Comparison of ENCODE assay signal across 19 mouse cellular contexts in genomic region chr5:29171165-29171564, GRCm38 (mm10).
"Had no signal": no experiment of that assay in that cellular context is flagged by ENCODE, and none has a peak within 500 bp of the region (broad histone marks: within the 10 kb centered on the region; RNA-seq: fewer than 3 reads in every experiment).

No protein-coding gene starts in this region.

- H3K4me2 ChIP-seq: liver, embryonic 13.5 days; lung, embryonic 14.5 days; midbrain, embryonic 11.5 days; neural tube, embryonic 12.5 days; neural tube, embryonic 15.5 days; stomach, embryonic 15.5 days had no signal

- H3K27me3 ChIP-seq: liver, embryonic 13.5 days; megakaryocyte, embryonic 14.5 days; neural tube, embryonic 12.5 days; neural tube, embryonic 15.5 days; stomach, embryonic 15.5 days had no signal

- DNase-seq: kidney, adult 18-20 months; kidney, adult 9 months; kidney, postnatal 36 days; layer of hippocampus, postnatal 36 days; liver, embryonic 13.5 days; lung, embryonic 14.5 days; lung, postnatal 10 days; lung, postnatal 36 days; midbrain, embryonic 14.5 days; right cerebral cortex, adult 18-20 months; right cerebral cortex, postnatal 14 days; spleen, adult 18-20 months; thymus, postnatal 25 days had no signal

- H3K4me1 ChIP-seq: liver, embryonic 13.5 days; megakaryocyte, embryonic 14.5 days; neural tube, embryonic 12.5 days; neural tube, embryonic 15.5 days; stomach, embryonic 15.5 days had no signal

- H3K27ac ChIP-seq: left cerebral cortex, adult 2 months; liver, embryonic 13.5 days; neural tube, embryonic 12.5 days; neural tube, embryonic 15.5 days; stomach, embryonic 15.5 days had no signal

- H3K36me3 ChIP-seq: liver, embryonic 13.5 days; neural tube, embryonic 12.5 days; neural tube, embryonic 15.5 days; stomach, embryonic 15.5 days had no signal

- H3K4me3 ChIP-seq: left cerebral cortex, adult 2 months; liver, embryonic 13.5 days; megakaryocyte, embryonic 14.5 days; neural tube, embryonic 12.5 days; neural tube, embryonic 15.5 days; stomach, embryonic 15.5 days had no signal

- H3K9ac ChIP-seq: liver, embryonic 13.5 days; lung, embryonic 14.5 days; neural tube, embryonic 12.5 days; neural tube, embryonic 15.5 days; stomach, embryonic 15.5 days had no signal

- H3K9me3 ChIP-seq: liver, embryonic 13.5 days; neural tube, embryonic 12.5 days; neural tube, embryonic 15.5 days; stomach, embryonic 15.5 days had no signal
